8 mouse cellular contexts compared by ENCODE assay signal in genomic region chr13:95617671-95618171, GRCm38 (mm10). TPM values are rescaled to one million over a fixed set of nuclear protein-coding genes. Genes with fewer than 3 reads are reported as not detected.
A peak's percentile ranks its signal among the peaks of the same experiment; 100 is the strongest.
DNase-seq lines count a peak whose midpoint lies in the region; ATAC-seq and TF ChIP-seq lines count a peak whose summit lies in the region.

No protein-coding gene starts in this region.

- no peaks in the 10 kb centered on the region for H3K27me3 ChIP-seq in forebrain, postnatal 0 days (ENCODE audit: insufficient read depth, low read length)
- H3K27me3 ChIP-seq in liver, embryonic 12.5 days (replicated peaks), result 0 out of 2 replicates have a peak, but pooled peaks cover 3% of the 10 kb centered on the region

- peak overlapping the region; percentile 71 for H3K9ac ChIP-seq in forebrain, postnatal 0 days
- H3K9ac ChIP-seq in liver, embryonic 12.5 days, result peak overlapping the region; percentile 97

- peak overlapping the region; percentile 42; the same call in 1 of the 2 replicates for H3K27ac ChIP-seq in forebrain, postnatal 0 days (ENCODE audit: low read depth, low read length)
- H3K27ac ChIP-seq in liver, embryonic 12.5 days, result peak overlapping the region; percentile 91

- H3K9me3 ChIP-seq in forebrain, postnatal 0 days (ENCODE audit: low read length), result no peaks in the 10 kb centered on the region
- no peaks in the 10 kb centered on the region for H3K9me3 ChIP-seq in liver, embryonic 12.5 days (replicated peaks)

- H3K4me3 ChIP-seq in forebrain, postnatal 0 days (ENCODE audit: low read depth, low read length), result peak overlapping the region; percentile 62
- peak overlapping the region; percentile 88 for H3K4me3 ChIP-seq in liver, embryonic 12.5 days

- peak; percentile 46 to 58 for DNase-seq in kidney, postnatal 4 days
- no peak for DNase-seq in kidney, postnatal 36 days
- peak; percentile 56 for DNase-seq in brain, embryonic 14.5 days (ENCODE audit: low read depth)
- peak; percentile 45 for DNase-seq in forebrain, postnatal 0 days
- DNase-seq in left cerebral cortex, postnatal 36 days (ENCODE audit: low spot score in 2 of 2), result no peak
- no peak for DNase-seq in layer of hippocampus, adult 11-12 months (ENCODE audit: low spot score)
- DNase-seq in layer of hippocampus, adult 18-20 months (ENCODE audit: low spot score in 2 of 2), result no peak

- peak; percentile 59; the same call in 1 of the 2 replicates for ATAC-seq in forebrain, postnatal 0 days
- ATAC-seq in liver, embryonic 12.5 days, result peak; percentile 62

- intact Hi-C loops in left cerebral cortex, postnatal 36 days (cut with DNase I), result no loop called here

- H3K4me2 ChIP-seq in forebrain, postnatal 0 days (ENCODE audit: low read depth), result peak overlapping the region; percentile 90
- H3K4me2 ChIP-seq in liver, embryonic 12.5 days, result peak overlapping the region; percentile 88

- peaks cover 5% of the 10 kb centered on the region; the same call in 1 of the 2 replicates for H3K4me1 ChIP-seq in forebrain, postnatal 0 days (ENCODE audit: insufficient read depth)
- H3K4me1 ChIP-seq in liver, embryonic 12.5 days, result peaks cover 48% of the 10 kb centered on the region

- under 1% methylated on average over 21 of the region's 21 CpGs for WGBS in forebrain, postnatal 0 days
- under 1% methylated on average over 21 of the region's 21 CpGs for WGBS in liver, embryonic 12.5 days (ENCODE audit: insufficient replicate concordance)

- no peak for TF ChIP-seq CTCF in brain, embryonic 14.5 days (IDR thresholded peaks at IDR 0.05; ENCODE audit: borderline replicate concordance, extremely low read depth, insufficient read depth, insufficient read length)
- TF ChIP-seq CTCF in forebrain, postnatal 0 days (IDR thresholded peaks at IDR 0.05; ENCODE audit: low read depth), result no peak

- no peaks in the 10 kb centered on the region for H3K36me3 ChIP-seq in forebrain, postnatal 0 days (ENCODE audit: insufficient read depth)
- H3K36me3 ChIP-seq in liver, embryonic 12.5 days, result peaks cover 34% of the 10 kb centered on the region

- no peak for TF ChIP-seq POLR2A in brain, embryonic 14.5 days (IDR thresholded peaks at IDR 0.05; ENCODE audit: borderline replicate concordance, extremely low read depth, insufficient read depth, insufficient read length, poor library complexity, severe bottlenecking)

RNA-seq across cellular contexts. Expression of gene F2r, which starts 0.6 kb away (rescaled TPM):
- polyA plus RNA-seq in brain, embryonic 14.5 days (2012; rRNA removed), result 28.7 and 46.5 TPM in 2 replicates
- 28.4 and 41.7 TPM in 2 replicates for total RNA-seq in forebrain, postnatal 0 days (2014; rRNA removed)
- polyA plus RNA-seq in forebrain, postnatal 0 days (2015; fragmentation: Nextera tagmentation; extraction: Ambion mirVana), result 20.1 and 28.0 TPM in 2 replicates
- 84.2 and 84.3 TPM in 2 replicates for polyA plus RNA-seq in liver, embryonic 12.5 days (2016; fragmentation: Nextera tagmentation; extraction: Ambion mirVana)
- 1 to 10 TPM; 4.1 to 4.3 TPM for total RNA-seq in left cerebral cortex, postnatal 36 days (2021)
- total RNA-seq in layer of hippocampus, adult 18-20 months (2021), result 1 to 10 TPM; 3.7 to 4.0 TPM

Comparison
In these comparisons a context has a peak if more than half of its experiments do, and no peak if none do; other contexts are left out.
1. DNase-seq: peak in kidney, postnatal 4 days (2 of 2), brain, embryonic 14.5 days (single experiment) and forebrain, postnatal 0 days (single experiment); none in kidney, postnatal 36 days (0 of 2), left cerebral cortex, postnatal 36 days (0 of 2), layer of hippocampus, adult 11-12 months (single experiment) and layer of hippocampus, adult 18-20 months (0 of 2).